Mouse (Mus musculus) thymus, adult 2 months (tissue): ENCODE measurements around the gene Clec1a.

Experiments used
- CTCF ChIP-seq: fragments of 200-500 bp; IDR thresholded peaks from 2 replicates; pipeline ENCODE4 v1.5.1; 2012; ENCODE audit warnings: mild to moderate bottlenecking, control low read depth, low read length, moderate library complexity, borderline replicate concordance; ENCODE audit not compliant: control insufficient read depth, poor library complexity, insufficient read depth; ENCODE audit errors: extremely low read depth
- POLR2A ChIP-seq: fragments of 200-500 bp; IDR thresholded peaks from 2 replicates; pipeline ENCODE4 v1.6.1; 2012; ENCODE audit warnings: mild to moderate bottlenecking, low read length, control low read depth, moderate library complexity; ENCODE audit not compliant: control insufficient read depth, poor library complexity, insufficient read depth; ENCODE audit errors: extremely low read depth

- TF ChIP-seq CTCF (no peak), POLR2A (no peak)
Observed at GRCm38 (mm10) chr6:129414177-129414576, 37.6 kb downstream of the Clec1a start.
